Mouse (Mus musculus) stomach, postnatal 0 days (tissue): ENCODE data around the gene D430042O09Rik. TPM values are rescaled to one million over a fixed set of nuclear protein-coding genes. Genes with fewer than 3 reads are reported as not detected.

Experiments used
- ATAC-seq: fragments of 200-750 bp; cut with Nextera tagmentation; 2 replicates; pipeline ENCODE4 v1.8.0; 2017; ENCODE audit not compliant: low FRiP score, low TSS enrichment
- DNase-seq: peaks from one replicate; pipeline ENCODE4 v3.0.0-alpha.2; 2016; ENCODE audit warnings: low spot score
- H3K27ac ChIP-seq: fragments of 300-500 bp; sonication (generic); replicated peaks from 2 replicates; pipeline ENCODE4 v1.5.1; 2014; ENCODE audit warnings: mild to moderate bottlenecking, control low read depth
- H3K27me3 ChIP-seq: fragments of 300-500 bp; sonication (generic); 2 replicates; pipeline ENCODE4 v1.6.1; 2014; ENCODE audit warnings: low read length; ENCODE audit not compliant: control insufficient read depth, insufficient read depth
- H3K36me3 ChIP-seq: fragments of 300-500 bp; sonication (generic); 2 replicates; pipeline ENCODE4 v1.6.1; 2014; ENCODE audit warnings: low read length, mixed read lengths; ENCODE audit not compliant: control insufficient read depth, insufficient read depth
- H3K4me1 ChIP-seq: fragments of 300-500 bp; sonication (generic); replicated peaks from 2 replicates; pipeline ENCODE4 v1.6.1; 2014; ENCODE audit warnings: antibody characterized with exemption; ENCODE audit not compliant: control insufficient read depth, insufficient read depth
- H3K4me2 ChIP-seq: fragments of 300-500 bp; sonication (generic); replicated peaks from 2 replicates; pipeline ENCODE4 v1.6.1; 2014; ENCODE audit warnings: low read depth, mild to moderate bottlenecking, control low read depth, moderate library complexity
- H3K4me3 ChIP-seq: fragments of 300-500 bp; sonication (generic); 2 replicates; pipeline ENCODE4 v1.5.1; 2014; ENCODE audit warnings: low read depth, low read length, control low read depth
- H3K9ac ChIP-seq: fragments of 300-500 bp; sonication (generic); 2 replicates; pipeline ENCODE4 v1.6.1; 2014; ENCODE audit warnings: mild to moderate bottlenecking, low read length, control low read depth, mixed read lengths
- H3K9me3 ChIP-seq: fragments of 300-500 bp; sonication (generic); 2 replicates; pipeline ENCODE4 v1.6.1; 2016; ENCODE audit warnings: low read length; ENCODE audit not compliant: control insufficient read depth
- CTCF ChIP-seq: IDR thresholded peaks from 2 replicates; pipeline ENCODE4 v1.5.1; 2016; ENCODE audit warnings: antibody characterized with exemption, low read depth, mild to moderate bottlenecking, moderate library complexity
- EP300 ChIP-seq: optimal IDR thresholded peaks from 2 replicates; pipeline ENCODE3; 2016; ENCODE audit warnings: antibody characterized with exemption
- WGBS: fragments of 180-500 bp; shearing (Covaris S2); extraction: QIAGEN DNeasy Blood & Tissue Kit; methylation state at CpG from one replicate; pipeline ENCODE4 v1.1.7; 2014; 5-methylcytosine and 5-hydroxymethylcytosine counted together
- polyA plus RNA-seq: library from polyadenylated mRNA; unstranded; fragments of >200 nt; fragmentation: Nextera tagmentation; extraction: Ambion mirVana; gene quantifications from 2 replicates; pipeline ENCODE4 v1.2.1, GENCODE M21; 2015

D430042O09Rik gene
- polyA plus RNA-seq, 1 experiment from 2014 or later = 2.1 TPM

GRCm38 (mm10) chr7:125859564-125859963, 151.9 kb downstream of the D430042O09Rik start:
- Histone ChIP-seq H3K9me3 (no peaks in the 10 kb centered on the region), H3K4me1 (no peaks in the 10 kb centered on the region), H3K4me3 (no peak overlapping the region), H3K36me3 (no peaks in the 10 kb centered on the region; the same call in 1 of the 2 replicates), H3K27me3 (no peaks in the 10 kb centered on the region), H3K9ac (no peak overlapping the region), H3K4me2 (no peak overlapping the region), H3K27ac (no peak overlapping the region)
- WGBS = 79% methylated on average over 3 of the region's 3 CpGs
- ATAC-seq (no peak), DNase-seq (no peak)
- no peak for TF ChIP-seq EP300

GRCm38 (mm10) chr7:125860421-125860820, 152.7 kb downstream of the D430042O09Rik start:
- WGBS = 91% methylated on average over 9 of the region's 9 CpGs
- H3K36me3 ChIP-seq = no peaks in the 10 kb centered on the region; the same call in 1 of the 2 replicates
- DNase-seq (no peak), ATAC-seq (no peak)
- H3K9me3 ChIP-seq = no peaks in the 10 kb centered on the region
- no peak overlapping the region for H3K4me3 ChIP-seq
- TF ChIP-seq CTCF = no peak
- H3K27ac ChIP-seq = no peak overlapping the region
- H3K4me1 ChIP-seq = no peaks in the 10 kb centered on the region
- no peak overlapping the region for H3K9ac ChIP-seq
- no peak overlapping the region for H3K4me2 ChIP-seq
- H3K27me3 ChIP-seq = no peaks in the 10 kb centered on the region

- H3K27ac ChIP-seq = no peak overlapping the region
- 32% methylated on average over 1 of the region's 1 CpGs for WGBS
- no peak for ATAC-seq
Measured at GRCm38 (mm10) chr7:125864026-125864425, 156.3 kb downstream of the D430042O09Rik start.

GRCm38 (mm10) chr7:125865234-125865633, 157.5 kb downstream of the D430042O09Rik start:
- H3K36me3 ChIP-seq = no peaks in the 10 kb centered on the region; the same call in 1 of the 2 replicates
- no peak overlapping the region for H3K27ac ChIP-seq
- DNase-seq = no peak
- H3K4me2 ChIP-seq = no peak overlapping the region
- H3K9ac ChIP-seq = no peak overlapping the region
- H3K4me1 ChIP-seq = no peaks in the 10 kb centered on the region
- 45% methylated on average over 11 of the region's 11 CpGs for WGBS
- H3K4me3 ChIP-seq = no peak overlapping the region
- H3K9me3 ChIP-seq = no peaks in the 10 kb centered on the region
- H3K27me3 ChIP-seq = no peaks in the 10 kb centered on the region
- TF ChIP-seq CTCF (no peak), EP300 (no peak)
- no peak for ATAC-seq

More at GRCm38 (mm10) chr7:125864026-125864425, 156.3 kb downstream of the D430042O09Rik start:
- Histone ChIP-seq H3K9me3 (no peaks in the 10 kb centered on the region), H3K4me3 (no peak overlapping the region), H3K9ac (no peak overlapping the region), H3K4me2 (no peak overlapping the region), H3K4me1 (no peaks in the 10 kb centered on the region), H3K27me3 (no peaks in the 10 kb centered on the region), H3K36me3 (no peaks in the 10 kb centered on the region; the same call in 1 of the 2 replicates)
- no peak for DNase-seq
- TF ChIP-seq EP300 (no peak), CTCF (no peak)

- ATAC-seq = no peak
Measured at GRCm38 (mm10) chr7:125868570-125868969, 160.9 kb downstream of the D430042O09Rik start.

GRCm38 (mm10) chr7:125871404-125872201, 163.9 kb downstream of the D430042O09Rik start:
- Histone ChIP-seq H3K4me3 (no peak overlapping the region), H3K4me2 (no peak overlapping the region), H3K27ac (no peak overlapping the region), H3K36me3 (no peaks in the 10 kb centered on the region; the same call in 1 of the 2 replicates), H3K9ac (no peak overlapping the region), H3K4me1 (no peaks in the 10 kb centered on the region), H3K9me3 (no peaks in the 10 kb centered on the region), H3K27me3 (no peaks in the 10 kb centered on the region)
- DNase-seq (no peak), ATAC-seq (no peak)
- 40% methylated on average over 12 of the region's 12 CpGs for WGBS
- TF ChIP-seq CTCF = no peak
- TF ChIP-seq EP300 = no peak

More at GRCm38 (mm10) chr7:125868570-125868969, 160.9 kb downstream of the D430042O09Rik start:
- H3K9ac ChIP-seq = no peak overlapping the region
- WGBS = 68% methylated on average over 3 of the region's 3 CpGs
- no peaks in the 10 kb centered on the region for H3K27me3 ChIP-seq
- H3K4me1 ChIP-seq = no peaks in the 10 kb centered on the region
- no peaks in the 10 kb centered on the region for H3K9me3 ChIP-seq
- DNase-seq = no peak
- H3K4me3 ChIP-seq = no peak overlapping the region
- no peak overlapping the region for H3K4me2 ChIP-seq
- no peaks in the 10 kb centered on the region; the same call in 1 of the 2 replicates for H3K36me3 ChIP-seq
- no peak overlapping the region for H3K27ac ChIP-seq
- TF ChIP-seq EP300 = no peak
- no peak for TF ChIP-seq CTCF
